Mouse (Mus musculus): ENCODE measurements around the gene Plekhg5. TPM values are rescaled to one million over a fixed set of nuclear protein-coding genes. Genes with fewer than 3 reads are reported as not detected.
A peak's percentile ranks its signal among the peaks of the same experiment; 100 is the strongest.
"Not testable (repeated sequence)": the region's sequence is repeated elsewhere in the genome, so short reads cannot be mapped to it uniquely, and the experiment has no call there.

The Plekhg5 gene
- total and polyA plus RNA-seq, 3 experiments = 0.05 to 2.1 (median 1.1) TPM

DNA sequence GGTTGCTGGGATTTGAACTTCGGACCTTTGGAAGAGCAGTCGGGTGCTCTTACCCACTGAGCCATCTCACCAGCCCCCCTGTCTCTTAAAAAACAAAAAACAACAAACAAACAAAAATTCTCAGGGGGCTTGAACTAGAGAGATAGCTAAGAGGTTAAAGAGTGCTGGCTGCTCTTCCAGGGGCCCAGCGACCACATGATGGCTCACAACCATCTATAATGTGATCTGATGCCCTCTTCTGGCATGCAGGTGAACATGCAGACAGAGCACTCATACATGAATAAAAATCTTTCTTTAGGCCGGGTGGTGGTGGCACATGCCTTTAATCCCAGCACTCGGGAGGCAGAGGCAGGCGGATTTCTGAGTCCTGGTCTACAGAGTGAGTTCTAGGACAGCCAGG lies 35.8 kb upstream of the Plekhg5 start:
- H3K4me3 ChIP-seq (replicated peaks in 1 of 3; ENCODE audit: low read depth in 2 of 3, low read length in 2 of 3, poor library complexity in 1 of 3); H3K9me3 ChIP-seq (replicated peaks; ENCODE audit: low read length); H3K27ac ChIP-seq (ENCODE audit: insufficient read depth, low read depth); H3K36me3 ChIP-seq (replicated peaks in 1 of 2; ENCODE audit: control insufficient read depth in 1 of 2, insufficient read depth in 1 of 2, low read length in 1 of 2); H3K9ac ChIP-seq (ENCODE audit: insufficient read depth, low read depth); in situ Hi-C loops (cut with MboI; ENCODE audit: low pct_ligation_motif_present, low pct_unique_long_range_greater_than_20kb, low sequenced_read_pairs); H3K4me2 ChIP-seq (ENCODE audit: insufficient read depth, low read depth, poor library complexity, severe bottlenecking); dilution Hi-C loops (cut with MboI; ENCODE audit: extremely low pct_ligation_motif_present, extremely low pct_unique_long_range_greater_than_20kb, low sequenced_read_pairs); H3K27me3 ChIP-seq (replicated peaks): not testable (repeated sequence)
- peaks cover 20% of the 10 kb centered on the region for H3K79me2 ChIP-seq (replicated peaks; ENCODE audit: control insufficient read depth, extremely low read depth, insufficient read depth, poor library complexity, severe bottlenecking)
- DNase-seq (ENCODE audit: extremely low read depth) = peak; percentile 6
- peak; percentile 11; the same call in 1 of the 2 replicates for TF ChIP-seq SMC3 (IDR thresholded peaks at IDR 0.05; ENCODE audit: low read depth, low read length)
- peak in 1 of 2 experiments; percentile 49; a peak in 2 of 4 replicates for TF ChIP-seq CTCF (conservative IDR thresholded peaks at IDR 0.05 in 1 of 2, IDR thresholded peaks at IDR 0.05 in 1 of 2; ENCODE audit: low read depth in 2 of 2, low read length in 2 of 2)
- H3K4me1 ChIP-seq (ENCODE audit: control insufficient read depth in 1 of 2, insufficient read depth in 2 of 2) = peaks cover 11 to 23% of the 10 kb centered on the region in 2 experiments

DNA sequence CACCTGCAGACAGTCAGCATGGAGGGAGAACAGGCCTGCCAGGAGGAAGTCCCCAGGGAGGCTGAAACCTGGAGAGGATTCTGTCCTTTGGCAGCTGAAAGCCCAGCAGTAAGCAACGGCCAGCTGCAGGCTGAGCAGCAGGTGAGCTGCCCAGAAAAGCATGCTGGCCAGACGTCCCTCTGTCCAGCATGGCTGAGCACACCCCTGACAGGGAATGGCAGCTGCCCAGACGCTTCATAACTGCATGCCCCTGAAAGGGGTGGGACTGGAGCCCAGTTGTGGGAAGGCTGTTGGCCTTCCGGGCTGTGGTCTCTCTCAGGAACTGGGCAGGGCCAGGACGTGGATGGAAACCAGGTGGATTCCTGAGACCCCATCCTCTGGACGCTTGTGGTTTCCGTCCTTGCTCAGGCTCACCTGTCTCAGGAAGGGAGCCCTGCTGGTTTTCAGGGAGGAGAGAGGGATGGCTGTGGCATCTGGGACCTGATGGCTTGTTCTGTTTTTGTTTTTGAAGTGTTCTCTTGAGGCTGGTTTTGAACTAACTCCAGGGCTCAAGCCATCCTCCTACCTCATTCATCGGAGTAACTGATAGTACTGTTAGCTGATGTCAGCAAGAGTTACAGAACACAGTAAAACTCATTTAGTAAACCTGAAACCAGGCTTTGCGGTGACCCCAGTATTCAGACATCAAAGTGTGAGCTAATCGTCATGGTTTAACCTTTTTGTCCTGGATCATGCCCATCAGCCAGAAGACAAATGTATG lies 33.9 kb upstream of the Plekhg5 start, which contains the start of gene Tas1r1:
Gene Tas1r1, minus strand, starts transcription at position 344 of the 760 bp plus-strand sequence.
- peaks cover 12 to 27% of the 10 kb centered on the region in 2 experiments for H3K36me3 ChIP-seq (replicated peaks in 1 of 2; ENCODE audit: control insufficient read depth in 1 of 2, insufficient read depth in 1 of 2, low read length in 1 of 2)
- dilution Hi-C loops (cut with MboI; ENCODE audit: extremely low pct_ligation_motif_present, extremely low pct_unique_long_range_greater_than_20kb, low sequenced_read_pairs) = no loop called here
- H3K4me3 ChIP-seq (replicated peaks in 1 of 3; ENCODE audit: low read depth in 2 of 3, low read length in 2 of 3, poor library complexity in 1 of 3) = peak within 1 kb of the TSS; percentile 82 to 99 (median 99)
- peak within 1 kb of the TSS; percentile 70 for H3K27ac ChIP-seq (ENCODE audit: insufficient read depth, low read depth)
- peaks cover 19 to 42% of the 10 kb centered on the region in 2 experiments for H3K4me1 ChIP-seq (ENCODE audit: control insufficient read depth in 1 of 2, insufficient read depth in 2 of 2)
- in situ Hi-C loops (cut with MboI; ENCODE audit: low pct_ligation_motif_present, low pct_unique_long_range_greater_than_20kb, low sequenced_read_pairs) = no loop called here
- DNase-seq (ENCODE audit: extremely low read depth) = peak; percentile 71
- no peaks in the 10 kb centered on the region for H3K27me3 ChIP-seq (replicated peaks)
- H3K79me2 ChIP-seq (replicated peaks; ENCODE audit: control insufficient read depth, extremely low read depth, insufficient read depth, poor library complexity, severe bottlenecking) = peaks cover 30% of the 10 kb centered on the region
- H3K9me3 ChIP-seq (replicated peaks; ENCODE audit: low read length) = no peaks in the 10 kb centered on the region
- H3K4me2 ChIP-seq (ENCODE audit: insufficient read depth, low read depth, poor library complexity, severe bottlenecking) = peak within 1 kb of the TSS; percentile 84
- TF ChIP-seq BHLHE40 (IDR thresholded peaks at IDR 0.05; ENCODE audit: low read depth, low read length) (peak; percentile 55; the same call in 1 of the 2 replicates), POLR2AphosphoS2 (IDR thresholded peaks at IDR 0.05; ENCODE audit: low read depth, low read length) (no peak), CHD2 (IDR thresholded peaks at IDR 0.05; ENCODE audit: low read length) (no peak), MAFK (IDR thresholded peaks at IDR 0.05; ENCODE audit: insufficient replicate concordance, low read length) (peak; percentile 87; the same call in 1 of the 2 replicates), ETS1 (conservative IDR thresholded peaks at IDR 0.05; ENCODE audit: low read depth, low read length) (peak; percentile 81), JUND (conservative IDR thresholded peaks at IDR 0.05; ENCODE audit: low read depth, low read length) (no peak), MXI1 (IDR thresholded peaks at IDR 0.05; ENCODE audit: low read depth, low read length) (no peak), ZMIZ1 (IDR thresholded peaks at IDR 0.05; ENCODE audit: low read depth, low read length) (no peak), UBTF (IDR thresholded peaks at IDR 0.05; ENCODE audit: low read depth, low read length) (no peak)
- H3K9ac ChIP-seq (ENCODE audit: insufficient read depth, low read depth) = peak within 1 kb of the TSS; percentile 82
